Mouse (Mus musculus) adrenal gland, postnatal 36 days (tissue): ENCODE results near the gene Thada. TPM values are rescaled to one million over a fixed set of nuclear protein-coding genes. Genes with fewer than 3 reads are reported as not detected.
"Not testable (repeated sequence)": the region's sequence is repeated elsewhere in the genome, so short reads cannot be mapped to it uniquely, and the experiment has no call there.

ENCODE experiments used
- DNase-seq, 2 experiments: peaks; one replicate each; pipeline ENCODE4 v3.0.0; 2021; ENCODE audit warnings: mixed read lengths in 1 of 2
- total RNA-seq, 2 experiments: library from RNA; stranded (reverse); gene quantifications; 2 replicates each; pipeline ENCODE4 v1.2.3; 2021

Gene Thada
- total RNA-seq, 2 experiments from 2014 or later = 15.6 to 20.3 TPM

DNA sequence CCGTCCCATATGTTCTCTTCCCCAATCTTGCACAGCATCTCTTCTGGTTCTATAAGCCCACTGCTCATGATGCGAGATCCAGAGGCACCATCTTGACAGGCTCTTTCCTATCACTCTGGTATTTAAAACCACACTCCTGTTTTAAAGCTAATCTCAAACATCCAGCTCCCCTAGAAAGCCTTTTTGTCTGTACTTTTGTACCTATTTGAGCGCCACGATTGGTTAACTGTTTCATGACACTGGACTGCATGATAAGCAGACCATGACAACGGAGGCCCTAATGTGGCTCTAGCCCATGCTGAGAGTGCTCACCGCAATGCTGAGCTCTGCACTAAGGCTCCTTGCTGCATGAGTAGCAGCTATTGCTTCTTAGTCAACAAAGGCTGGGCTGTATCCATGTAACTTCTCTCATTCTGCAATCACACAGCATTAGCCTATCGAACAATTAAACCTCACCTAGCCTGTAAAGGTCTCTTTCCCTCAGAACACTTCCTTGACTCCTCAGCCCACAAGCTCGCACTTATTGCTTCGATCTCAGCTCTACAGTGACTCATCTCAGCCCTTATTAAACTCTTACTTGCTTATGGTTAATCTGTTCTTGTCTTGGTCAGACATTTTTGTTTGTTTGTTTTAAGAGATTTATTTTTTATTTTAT, 203.6 kb downstream of the Thada start:
- DNase-seq = no peak

DNA sequence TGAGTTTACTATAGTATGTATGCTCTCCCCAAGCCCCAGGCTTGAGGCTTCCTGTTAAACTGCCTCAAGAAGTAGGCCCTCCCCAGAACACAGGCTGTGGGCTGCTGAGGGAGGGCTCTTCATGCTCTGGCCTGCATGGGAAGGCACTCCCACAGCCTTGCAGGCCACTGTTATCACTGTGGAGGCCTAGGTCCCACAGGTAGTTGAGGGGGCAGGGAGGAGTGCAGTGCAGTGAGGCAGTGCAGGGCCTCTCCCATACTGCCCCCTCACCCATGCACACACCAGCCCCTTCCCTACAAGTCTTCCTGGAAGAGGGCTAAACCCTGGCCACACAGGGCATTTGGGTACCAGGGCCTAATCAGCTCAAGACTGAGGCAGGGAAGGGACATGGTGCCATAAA, 205.0 kb downstream of the Thada start:
- DNase-seq = no peak

DNA sequence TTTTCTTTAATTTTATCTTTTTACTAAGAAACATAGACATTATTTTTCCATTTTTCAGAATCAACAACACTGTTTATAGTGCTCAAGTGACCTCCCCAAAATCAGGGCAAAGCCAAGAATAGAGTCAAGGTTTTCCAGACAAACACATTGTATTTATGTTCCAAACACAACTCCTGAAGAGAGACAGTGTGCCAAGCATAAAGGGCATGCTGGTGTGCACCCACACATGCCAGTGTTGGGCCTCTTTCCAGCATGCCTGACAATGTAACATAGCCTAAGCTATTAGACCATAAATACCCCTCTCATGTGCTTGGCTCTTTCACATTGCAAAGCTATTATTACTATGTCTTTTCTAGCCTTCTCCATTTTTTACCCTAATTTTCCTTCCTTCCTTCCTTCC, 205.8 kb downstream of the Thada start:
- no peak for DNase-seq

GRCm38 (mm10) chr17:84258638-84259261, 207.3 kb downstream of the Thada start:
- no peak for DNase-seq

- no peak for DNase-seq
These were observed 208.0 kb downstream of the Thada start for GRCm38 (mm10) chr17:84257927-84258532.

- DNase-seq = no peak
These were observed 209.7 kb downstream of the Thada start for GRCm38 (mm10) chr17:84256278-84256819.

DNA sequence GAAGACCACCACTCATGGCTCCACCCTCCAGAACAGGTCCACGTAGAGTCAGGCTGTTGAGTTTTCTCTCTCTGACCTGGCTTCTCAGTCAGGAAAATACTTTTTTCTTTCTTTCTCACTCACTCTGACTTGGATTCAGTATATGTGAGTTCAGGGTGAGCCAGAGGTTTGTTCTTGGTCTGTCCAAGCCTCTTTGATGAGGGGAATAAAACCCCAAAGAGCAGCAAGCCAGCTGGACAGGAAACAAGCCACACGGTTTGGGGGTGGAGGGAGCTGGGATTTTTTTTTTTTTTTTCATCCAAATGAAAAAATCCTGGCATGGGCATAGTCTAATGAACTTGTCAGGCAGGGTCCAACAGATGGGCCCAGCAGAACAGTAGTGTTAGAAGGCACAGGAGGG, 210.2 kb downstream of the Thada start:
- no peak for DNase-seq

GRCm38 (mm10) chr17:84251426-84251825, 214.6 kb downstream of the Thada start:
- DNase-seq = no peak

DNA sequence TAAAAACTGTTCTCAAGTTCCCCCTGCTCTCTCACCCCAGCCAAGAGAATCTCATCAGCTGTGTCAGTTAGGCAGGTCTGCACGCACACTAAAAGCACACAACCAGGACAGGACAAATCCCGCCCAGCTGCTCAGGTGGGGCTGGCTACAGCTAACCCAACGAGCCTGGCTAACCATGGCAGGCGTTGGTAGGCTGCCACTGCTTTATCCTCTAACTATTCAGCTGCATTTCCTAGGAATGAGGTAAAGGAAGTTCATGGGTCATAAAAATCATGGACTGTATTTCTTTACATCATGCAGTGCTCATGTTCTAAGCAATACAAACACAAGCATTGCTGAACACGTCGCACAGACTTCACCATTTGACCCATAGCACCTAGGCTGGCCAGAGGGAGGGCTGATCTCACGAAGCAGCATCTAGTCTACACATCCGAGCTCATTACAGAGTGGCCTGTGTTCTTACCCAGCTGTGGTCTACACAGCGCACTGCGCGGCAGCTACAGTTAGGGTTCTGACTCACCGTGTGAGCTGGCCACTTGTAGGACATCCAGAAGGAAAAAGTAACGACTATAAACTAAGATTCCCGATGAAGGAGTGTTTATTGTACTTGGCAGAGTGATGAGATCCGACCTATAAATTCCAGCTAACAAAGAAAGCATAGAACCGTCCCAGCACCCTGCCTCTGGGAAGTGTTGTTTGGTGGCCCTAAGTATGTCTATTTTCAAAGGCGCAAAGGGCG, 221.7 kb downstream of the Thada start:
- DNase-seq = no peak

DNA sequence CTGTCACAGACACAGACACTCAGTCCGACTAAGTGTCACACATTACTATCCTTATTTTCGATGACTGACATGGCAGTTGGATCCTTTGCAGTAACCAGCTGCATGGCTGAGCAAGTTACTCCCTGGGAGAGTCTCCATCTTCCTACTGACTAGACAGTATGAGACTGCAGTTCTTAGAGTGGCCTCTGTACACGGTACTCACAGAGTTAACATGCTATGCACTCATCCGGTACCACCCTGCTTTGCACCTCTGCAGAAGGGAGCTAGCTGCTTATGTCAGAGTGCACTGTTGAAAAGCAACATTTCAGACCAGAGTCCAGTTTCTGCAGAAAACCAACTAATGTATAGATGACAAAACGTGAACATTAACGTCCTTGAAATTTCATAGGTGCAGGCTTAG, 222.2 kb downstream of the Thada start:
- DNase-seq = no peak

DNA sequence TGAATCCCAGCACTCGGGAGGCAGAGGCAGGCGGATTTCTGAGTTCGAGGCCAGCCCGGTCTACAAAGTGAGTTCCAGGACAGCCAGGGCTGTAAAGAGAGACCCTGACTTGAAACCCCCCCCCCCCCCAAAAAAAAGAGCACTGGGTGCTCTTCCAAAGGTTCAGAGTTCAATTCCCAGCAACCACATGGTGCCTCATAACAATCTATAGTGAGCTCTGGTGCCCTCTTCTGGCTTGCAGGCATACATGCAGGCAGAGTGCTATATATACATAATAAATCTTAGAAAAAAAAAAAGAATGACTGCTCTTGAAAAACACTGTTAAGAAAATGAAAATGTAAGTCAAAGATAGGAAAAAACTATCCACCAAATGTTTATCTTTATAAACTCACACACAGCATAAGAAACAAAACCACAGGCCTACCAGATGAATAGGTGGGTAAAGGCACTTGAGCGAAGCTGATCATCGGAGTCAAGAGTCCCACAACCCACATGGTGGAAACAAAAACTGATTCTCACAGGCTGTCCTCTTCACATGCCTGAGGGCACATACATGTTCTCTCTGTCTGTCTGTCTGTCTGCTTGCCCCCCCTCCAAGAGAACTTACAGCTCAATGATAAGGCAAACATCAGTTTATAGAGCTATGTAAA, 224.6 kb downstream of the Thada start:
- DNase-seq = no peak

DNA sequence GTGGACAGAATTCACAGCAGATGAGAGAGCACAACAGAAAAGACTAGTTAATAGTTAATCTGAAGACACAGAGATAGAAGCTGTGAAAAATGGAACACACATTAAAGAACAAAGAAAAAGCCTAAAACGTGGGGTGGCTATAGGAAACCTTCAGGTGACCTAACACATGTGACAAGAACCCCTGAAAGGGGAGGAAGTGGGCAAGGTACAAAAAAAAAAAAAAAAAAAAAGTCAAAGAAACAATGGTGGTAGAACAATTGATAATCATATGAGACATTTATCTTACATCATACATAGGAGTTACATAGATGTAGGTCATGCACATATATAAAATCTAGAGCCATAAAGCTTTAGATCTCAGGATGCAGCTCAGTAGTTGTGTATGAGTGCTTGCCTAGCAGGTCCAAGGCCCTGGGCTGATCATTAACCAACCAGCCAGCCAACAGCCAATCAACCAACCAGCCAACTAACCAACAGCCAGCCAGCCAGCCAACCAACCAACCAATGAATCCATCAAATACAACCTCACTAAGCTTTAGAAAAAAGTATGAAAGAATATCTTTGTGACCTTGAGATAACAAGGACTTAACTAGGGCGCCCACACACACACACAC, 226.2 kb downstream of the Thada start:
- no peak for DNase-seq

GRCm38 (mm10) chr17:84238174-84238573, 227.8 kb downstream of the Thada start:
- no peak for DNase-seq

- DNase-seq = peak in 1 of 2 experiments; percentile 32
These were observed 229.0 kb downstream of the Thada start for GRCm38 (mm10) chr17:84236781-84237557.

DNA sequence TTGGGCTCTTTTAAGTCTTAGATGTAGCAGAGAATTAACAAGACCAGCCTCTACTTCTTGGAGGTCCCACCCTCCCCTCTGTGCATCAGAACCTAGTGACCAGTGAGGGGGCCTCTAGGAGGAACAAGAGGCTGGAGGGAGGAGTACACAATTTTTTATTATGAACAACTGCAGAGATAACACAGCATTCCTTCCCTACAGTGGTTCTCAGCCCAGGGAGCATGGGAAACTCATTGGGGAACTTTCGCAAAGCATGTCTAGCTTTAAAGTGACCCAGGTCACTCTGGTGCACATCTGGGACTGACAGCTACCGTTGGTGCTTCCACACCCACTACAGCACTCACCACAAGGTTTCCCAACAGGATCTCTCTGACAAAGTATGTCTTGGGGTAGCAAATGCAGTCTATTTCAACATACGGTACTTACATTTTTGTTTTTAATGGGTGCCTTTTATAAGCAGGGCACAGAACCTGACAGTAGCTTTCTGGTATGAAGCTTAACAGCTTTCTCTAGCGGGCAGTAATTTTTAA, 230.5 kb downstream of the Thada start:
- no peak for DNase-seq

- DNase-seq = not testable (repeated sequence)
These were observed 231.2 kb downstream of the Thada start for GRCm38 (mm10) chr17:84234785-84235184.

DNA sequence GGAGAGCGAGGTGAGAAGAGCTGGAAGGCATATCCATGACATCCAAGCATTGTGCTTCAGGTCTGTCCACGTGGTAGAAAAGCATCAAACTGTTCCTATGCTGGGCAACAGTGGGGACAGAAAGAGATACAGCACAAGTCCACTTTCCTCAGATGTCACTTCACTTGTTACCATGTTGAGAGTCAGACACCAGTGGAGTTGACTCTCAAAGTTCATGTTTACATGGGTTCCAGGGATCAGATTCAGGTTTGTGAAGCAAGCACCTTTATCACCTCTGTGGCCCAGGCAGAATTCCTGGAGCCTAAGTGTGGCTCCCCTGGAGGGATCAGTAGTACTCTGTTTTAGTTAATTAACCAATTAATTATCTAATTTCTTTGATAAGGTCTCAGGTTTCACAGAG, 232.2 kb downstream of the Thada start:
- no peak for DNase-seq

- DNase-seq = no peak
These were observed 234.6 kb downstream of the Thada start for GRCm38 (mm10) chr17:84231361-84231760.

- DNase-seq = no peak
These were observed 237.8 kb downstream of the Thada start for GRCm38 (mm10) chr17:84228223-84228622.

GRCm38 (mm10) chr17:84226681-84227080, 239.3 kb downstream of the Thada start:
- no peak for DNase-seq

- no peak for DNase-seq
These were observed 239.8 kb downstream of the Thada start for GRCm38 (mm10) chr17:84226231-84226630.
